ENCODE assay signal across 8 mouse cellular contexts in genomic region chr12:84100071-84100470, GRCm38 (mm10). TPM values are rescaled to one million over a fixed set of nuclear protein-coding genes. Genes with fewer than 3 reads are reported as not detected.
DNase-seq lines count a peak whose midpoint lies in the region; ATAC-seq and TF ChIP-seq lines count a peak whose summit lies in the region.

No protein-coding gene starts in this region.

- WGBS in heart, embryonic 16.5 days = 58% methylated on average over 1 of the region's 1 CpGs
- 63% methylated on average over 1 of the region's 1 CpGs for WGBS in embryonic facial prominence, embryonic 10.5 days
- 46% methylated on average over 1 of the region's 1 CpGs for WGBS in forebrain, postnatal 0 days
- 53% methylated on average over 1 of the region's 1 CpGs for WGBS in liver, postnatal 0 days (ENCODE audit: insufficient replicate concordance)

- H3K27ac ChIP-seq in heart, embryonic 16.5 days (ENCODE audit: low read length) = no peak overlapping the region
- H3K27ac ChIP-seq in embryonic facial prominence, embryonic 10.5 days (replicated peaks) = no peak overlapping the region
- no peak overlapping the region for H3K27ac ChIP-seq in forebrain, postnatal 0 days (ENCODE audit: low read depth, low read length)
- no peak overlapping the region for H3K27ac ChIP-seq in liver, postnatal 0 days (ENCODE audit: low read depth)

- H3K4me2 ChIP-seq in heart, embryonic 16.5 days (ENCODE audit: low read depth, low read length) = peak overlapping the region; percentile 78; the same call in 1 of the 2 replicates
- H3K4me2 ChIP-seq in forebrain, postnatal 0 days (ENCODE audit: low read depth) = peak overlapping the region; percentile 54
- peak overlapping the region; percentile 84; the same call in 1 of the 2 replicates for H3K4me2 ChIP-seq in liver, postnatal 0 days (ENCODE audit: low read depth, low read length)

- no peak for ATAC-seq in heart, embryonic 16.5 days (replicated peaks; ENCODE audit: extremely low read depth, insufficient read depth, low FRiP score)
- no peak for ATAC-seq in forebrain, postnatal 0 days
- ATAC-seq in liver, postnatal 0 days = peak; percentile 25; the same call in 1 of the 2 replicates

- TF ChIP-seq EP300 in liver, postnatal 0 days (IDR thresholded peaks at IDR 0.05; ENCODE audit: low read depth) = no peak

- H3K4me1 ChIP-seq in heart, embryonic 16.5 days (ENCODE audit: control insufficient read depth, insufficient read depth, low read length) = no peaks in the 10 kb centered on the region
- 0 out of 2 replicates have a peak, but pooled peaks cover 5% of the 10 kb centered on the region for H3K4me1 ChIP-seq in embryonic facial prominence, embryonic 10.5 days
- no peaks in the 10 kb centered on the region for H3K4me1 ChIP-seq in forebrain, postnatal 0 days (ENCODE audit: insufficient read depth)
- H3K4me1 ChIP-seq in liver, postnatal 0 days (ENCODE audit: insufficient read depth) = peaks cover 9% of the 10 kb centered on the region

- H3K4me3 ChIP-seq in heart, embryonic 16.5 days (ENCODE audit: low read length) = no peak overlapping the region
- peak overlapping the region; percentile 66 for H3K4me3 ChIP-seq in embryonic facial prominence, embryonic 10.5 days
- H3K4me3 ChIP-seq in forebrain, postnatal 0 days (ENCODE audit: low read depth, low read length) = peak overlapping the region; percentile 41; the same call in 1 of the 2 replicates
- no peak overlapping the region for H3K4me3 ChIP-seq in liver, postnatal 0 days (ENCODE audit: low read depth, low read length)

- H3K27me3 ChIP-seq in heart, embryonic 16.5 days (ENCODE audit: control insufficient read depth, insufficient read depth, low read length) = no peaks in the 10 kb centered on the region
- peaks cover 6% of the 10 kb centered on the region; the same call in 1 of the 2 replicates for H3K27me3 ChIP-seq in embryonic facial prominence, embryonic 10.5 days (replicated peaks; ENCODE audit: low read depth, poor library complexity, severe bottlenecking)
- no peaks in the 10 kb centered on the region for H3K27me3 ChIP-seq in forebrain, postnatal 0 days (ENCODE audit: insufficient read depth, low read length)
- no peaks in the 10 kb centered on the region for H3K27me3 ChIP-seq in liver, postnatal 0 days (ENCODE audit: insufficient read depth, low read length)

- H3K36me3 ChIP-seq in heart, embryonic 16.5 days (ENCODE audit: control insufficient read depth, insufficient read depth) = no peaks in the 10 kb centered on the region
- no peaks in the 10 kb centered on the region for H3K36me3 ChIP-seq in embryonic facial prominence, embryonic 10.5 days (replicated peaks)
- H3K36me3 ChIP-seq in forebrain, postnatal 0 days (ENCODE audit: insufficient read depth) = no peaks in the 10 kb centered on the region
- no peaks in the 10 kb centered on the region for H3K36me3 ChIP-seq in liver, postnatal 0 days (replicated peaks; ENCODE audit: insufficient read depth, low read length)

- TF ChIP-seq CTCF in forebrain, postnatal 0 days (IDR thresholded peaks at IDR 0.05; ENCODE audit: low read depth) = no peak
- TF ChIP-seq CTCF in liver, postnatal 0 days (IDR thresholded peaks at IDR 0.05; ENCODE audit: low read depth) = no peak

- H3K9ac ChIP-seq in heart, embryonic 16.5 days (ENCODE audit: low read length) = no peak overlapping the region
- H3K9ac ChIP-seq in forebrain, postnatal 0 days = no peak overlapping the region
- H3K9ac ChIP-seq in liver, postnatal 0 days (replicated peaks) = no peak overlapping the region

- no peaks in the 10 kb centered on the region for H3K9me3 ChIP-seq in heart, embryonic 16.5 days (replicated peaks; ENCODE audit: control insufficient read depth, low read length)
- H3K9me3 ChIP-seq in embryonic facial prominence, embryonic 10.5 days = peaks cover 7% of the 10 kb centered on the region
- no peaks in the 10 kb centered on the region for H3K9me3 ChIP-seq in forebrain, postnatal 0 days (ENCODE audit: low read length)
- H3K9me3 ChIP-seq in liver, postnatal 0 days (ENCODE audit: low read length) = no peaks in the 10 kb centered on the region

- no peak for DNase-seq in heart, adult 9 months (ENCODE audit: low spot score in 2 of 2)
- DNase-seq in embryonic facial prominence, embryonic 10.5 days (ENCODE audit: low spot score) = no peak
- DNase-seq in forebrain, postnatal 0 days = no peak
- DNase-seq in liver, postnatal 0 days = no peak
- no peak for DNase-seq in ovary, postnatal 10 days (ENCODE audit: low spot score)
- DNase-seq in thymus, postnatal 10 days (ENCODE audit: low spot score in 2 of 2) = no peak
- DNase-seq in frontal cortex, postnatal 10 days (ENCODE audit: low spot score in 2 of 2) = no peak

RNA-seq across cellular contexts. Expression of gene Acot6, which starts 0.4 kb away (rescaled TPM):
- polyA plus RNA-seq in heart, embryonic 16.5 days (2015; fragmentation: Nextera tagmentation; extraction: Ambion mirVana) = 0.85 and 1.3 TPM in 2 replicates
- polyA plus RNA-seq in embryonic facial prominence, embryonic 10.5 days (2016; fragmentation: Nextera tagmentation; extraction: Ambion mirVana) = 0.80 and 0.81 TPM in 2 replicates
- 4.0 and 5.1 TPM in 2 replicates for total RNA-seq in forebrain, postnatal 0 days (2014; rRNA removed)
- polyA plus RNA-seq in forebrain, postnatal 0 days (2015; fragmentation: Nextera tagmentation; extraction: Ambion mirVana) = 1.3 TPM in 2 replicates
- 1.9 and 2.0 TPM in 2 replicates for polyA plus RNA-seq in liver, postnatal 0 days (2015; fragmentation: Nextera tagmentation; extraction: Ambion mirVana)

RNA-seq across cellular contexts. Expression of gene Dnal1, which starts 14.1 kb away (rescaled TPM):
- polyA plus RNA-seq in heart, embryonic 16.5 days (2015; fragmentation: Nextera tagmentation; extraction: Ambion mirVana) = 3.5 and 4.0 TPM in 2 replicates
- 4.1 and 6.7 TPM in 2 replicates for polyA plus RNA-seq in embryonic facial prominence, embryonic 10.5 days (2016; fragmentation: Nextera tagmentation; extraction: Ambion mirVana)
- total RNA-seq in forebrain, postnatal 0 days (2014; rRNA removed) = 14.2 and 20.3 TPM in 2 replicates
- polyA plus RNA-seq in forebrain, postnatal 0 days (2015; fragmentation: Nextera tagmentation; extraction: Ambion mirVana) = 7.5 and 13.5 TPM in 2 replicates
- polyA plus RNA-seq in liver, postnatal 0 days (2015; fragmentation: Nextera tagmentation; extraction: Ambion mirVana) = 0.13 and 0.21 TPM in 2 replicates

RNA-seq across cellular contexts. Expression of gene Acot5, which starts 30.9 kb away (rescaled TPM):
- polyA plus RNA-seq in heart, embryonic 16.5 days (2015; fragmentation: Nextera tagmentation; extraction: Ambion mirVana) = 0.14 and 0.22 TPM in 2 replicates
- not detected in 2 replicates for polyA plus RNA-seq in embryonic facial prominence, embryonic 10.5 days (2016; fragmentation: Nextera tagmentation; extraction: Ambion mirVana)
- total RNA-seq in forebrain, postnatal 0 days (2014; rRNA removed) = 1.5 and 2.3 TPM in 2 replicates
- polyA plus RNA-seq in forebrain, postnatal 0 days (2015; fragmentation: Nextera tagmentation; extraction: Ambion mirVana) = 0.93 and 1.3 TPM in 2 replicates
- 0.37 and 0.54 TPM in 2 replicates for polyA plus RNA-seq in liver, postnatal 0 days (2015; fragmentation: Nextera tagmentation; extraction: Ambion mirVana)

RNA-seq across cellular contexts. Expression of gene Acot3, which starts 48.1 kb away (rescaled TPM):
- polyA plus RNA-seq in heart, embryonic 16.5 days (2015; fragmentation: Nextera tagmentation; extraction: Ambion mirVana) = 0.70 and 0.92 TPM in 2 replicates
- 0.23 and 0.25 TPM in 2 replicates for polyA plus RNA-seq in embryonic facial prominence, embryonic 10.5 days (2016; fragmentation: Nextera tagmentation; extraction: Ambion mirVana)
- total RNA-seq in forebrain, postnatal 0 days (2014; rRNA removed) = 0.69 and 3.1 TPM in 2 replicates
- 0.98 and 1.2 TPM in 2 replicates for polyA plus RNA-seq in forebrain, postnatal 0 days (2015; fragmentation: Nextera tagmentation; extraction: Ambion mirVana)
- 37.2 and 43.0 TPM in 2 replicates for polyA plus RNA-seq in liver, postnatal 0 days (2015; fragmentation: Nextera tagmentation; extraction: Ambion mirVana)

RNA-seq across cellular contexts. Expression of gene Pnma1, which starts 48.2 kb away (rescaled TPM):
- polyA plus RNA-seq in heart, embryonic 16.5 days (2015; fragmentation: Nextera tagmentation; extraction: Ambion mirVana) = 0.59 and 0.60 TPM in 2 replicates
- 1.3 and 1.6 TPM in 2 replicates for polyA plus RNA-seq in embryonic facial prominence, embryonic 10.5 days (2016; fragmentation: Nextera tagmentation; extraction: Ambion mirVana)
- 13.9 and 14.2 TPM in 2 replicates for total RNA-seq in forebrain, postnatal 0 days (2014; rRNA removed)
- 9.3 and 12.0 TPM in 2 replicates for polyA plus RNA-seq in forebrain, postnatal 0 days (2015; fragmentation: Nextera tagmentation; extraction: Ambion mirVana)
- polyA plus RNA-seq in liver, postnatal 0 days (2015; fragmentation: Nextera tagmentation; extraction: Ambion mirVana) = 0.28 and 0.35 TPM in 2 replicates

Comparison
In these comparisons a context has a peak if more than half of its experiments do, and no peak if none do; other contexts are left out.
1. H3K4me3 ChIP-seq: peak in embryonic facial prominence, embryonic 10.5 days (single experiment) and forebrain, postnatal 0 days (single experiment); none in heart, embryonic 16.5 days (single experiment) and liver, postnatal 0 days (single experiment).
2. Peak in every context shown above with its lines, with median percentiles within 50 percentile points of each other: H3K4me2 ChIP-seq.